Mouse (Mus musculus) brown adipose tissue, adult 24 weeks (tissue): ENCODE results near the gene Rrn3. TPM values are rescaled to one million over a fixed set of nuclear protein-coding genes. Genes with fewer than 3 reads are reported as not detected.
A peak's percentile ranks its signal among the peaks of the same experiment; 100 is the strongest.
"Not testable (repeated sequence)": the region's sequence is repeated elsewhere in the genome, so short reads cannot be mapped to it uniquely, and the experiment has no call there.

Experiments used
- H3K27ac ChIP-seq: fragments of 200-500 bp; replicated peaks from 2 replicates; pipeline ENCODE4 v1.5.1; 2012; ENCODE audit warnings: low read depth, mild to moderate bottlenecking, low read length
- H3K4me1 ChIP-seq: fragments of 200-500 bp; 2 replicates; pipeline ENCODE4 v1.6.1; 2012; ENCODE audit warnings: low read length, mixed read lengths; ENCODE audit not compliant: control insufficient read depth, insufficient read depth, insufficient read length
- H3K4me3 ChIP-seq: fragments of 200-500 bp; 2 replicates; pipeline ENCODE4 v1.5.1; 2012; ENCODE audit warnings: low read depth, mild to moderate bottlenecking, low read length, moderate library complexity; ENCODE audit not compliant: insufficient read depth
- polyA plus RNA-seq: library from polyadenylated mRNA; stranded (reverse); fragments of >200 nt; gene quantifications from 2 replicates; pipeline ENCODE4 v1.2.4, GENCODE M21; 2012; ENCODE audit not compliant: missing spikeins, insufficient read depth, insufficient read length

Rrn3 gene
- polyA plus RNA-seq, 1 experiment: 18.9 TPM

DNA sequence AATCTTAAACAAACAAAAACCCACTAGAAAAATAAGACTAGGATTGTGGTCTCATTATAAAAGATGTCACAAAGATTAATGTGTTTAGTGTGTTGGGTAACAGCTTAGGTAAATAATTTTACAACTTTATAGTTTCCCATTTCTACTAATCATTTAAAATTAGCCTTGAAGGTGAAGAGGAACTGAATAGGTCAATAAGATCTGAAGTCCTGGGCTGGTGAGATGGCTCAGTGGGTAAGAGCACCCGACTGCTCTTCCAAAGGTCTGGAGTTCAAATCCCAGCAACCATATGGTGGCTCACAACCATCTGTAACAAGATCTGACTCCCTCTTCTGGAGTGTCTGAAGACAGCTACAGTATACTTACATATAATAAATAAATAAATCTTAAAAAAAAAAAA, 17.7 kb upstream of the Rrn3 start:
- not testable (repeated sequence) for H3K4me3 ChIP-seq, H3K4me1 ChIP-seq, H3K27ac ChIP-seq

GRCm38 (mm10) chr16:13764519-13764918, 16.0 kb upstream of the Rrn3 start:
- Histone ChIP-seq H3K4me1 (no peaks in the 10 kb centered on the region), H3K4me3 (no peak overlapping the region), H3K27ac (no peak overlapping the region)

- Histone ChIP-seq H3K27ac (no peak overlapping the region), H3K4me3 (no peak overlapping the region), H3K4me1 (no peaks in the 10 kb centered on the region)
These were observed 14.1 kb upstream of the Rrn3 start for GRCm38 (mm10) chr16:13766367-13766766.

GRCm38 (mm10) chr16:13771603-13772002, 8.9 kb upstream of the Rrn3 start:
- H3K4me3 ChIP-seq, H3K27ac ChIP-seq, H3K4me1 ChIP-seq: not testable (repeated sequence)

DNA sequence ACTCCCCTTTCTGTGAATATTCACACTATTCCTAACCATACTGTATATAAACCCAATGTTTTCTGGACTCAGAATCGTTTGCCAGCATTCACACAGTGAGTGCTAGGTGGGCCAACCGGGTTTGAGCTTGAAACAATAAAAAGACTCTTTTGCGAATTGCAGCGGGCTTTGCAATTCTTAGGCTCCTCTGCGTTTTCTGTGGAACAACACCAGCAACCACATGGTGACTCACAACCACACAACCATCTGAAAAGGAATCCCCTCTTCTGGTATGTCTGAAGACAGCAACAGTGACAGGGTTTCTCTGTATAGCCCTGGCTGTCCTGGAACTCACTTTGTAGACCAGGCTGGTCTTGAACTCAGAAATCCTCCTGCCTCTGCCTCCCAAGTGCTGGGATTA, 8.5 kb upstream of the Rrn3 start:
- H3K4me1 ChIP-seq, H3K4me3 ChIP-seq, H3K27ac ChIP-seq: not testable (repeated sequence)

- not testable (repeated sequence) for H3K27ac ChIP-seq, H3K4me1 ChIP-seq, H3K4me3 ChIP-seq
These were observed 6.5 kb upstream of the Rrn3 start for GRCm38 (mm10) chr16:13774011-13774410.

DNA sequence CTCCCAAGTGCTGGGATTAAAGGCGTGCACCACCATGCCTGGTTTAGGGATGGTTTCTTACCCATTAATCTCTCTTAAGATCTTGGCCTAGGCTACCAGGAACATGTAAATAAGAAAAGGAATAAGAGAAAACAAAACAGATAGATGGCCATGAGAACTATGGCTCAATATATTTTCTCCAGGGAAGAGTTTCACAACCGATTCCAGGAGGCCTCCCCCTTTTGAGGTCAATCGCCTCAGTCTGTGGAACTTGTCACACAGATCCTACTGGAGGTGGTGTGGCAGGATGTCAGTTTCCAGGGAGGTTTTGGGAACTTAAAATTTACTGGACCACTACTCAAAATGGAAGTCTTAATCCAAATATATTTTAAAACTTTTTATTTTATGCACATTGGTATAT, 5.9 kb upstream of the Rrn3 start:
- not testable (repeated sequence) for H3K4me1 ChIP-seq, H3K27ac ChIP-seq, H3K4me3 ChIP-seq

- H3K27ac ChIP-seq: no peak overlapping the region
- H3K4me3 ChIP-seq: 0 out of 2 replicates have a peak overlapping the region, but pooled peaks have one; percentile 24
These were observed 708 bp downstream of the Rrn3 start for GRCm38 (mm10) chr16:13781216-13781615.

GRCm38 (mm10) chr16:13785932-13786331, 5.4 kb downstream of the Rrn3 start:
- H3K4me1 ChIP-seq: no peaks in the 10 kb centered on the region
- H3K4me3 ChIP-seq: no peak overlapping the region
- no peak overlapping the region for H3K27ac ChIP-seq

More at GRCm38 (mm10) chr16:13781216-13781615, 708 bp downstream of the Rrn3 start:
- H3K4me1 ChIP-seq: peaks cover 5% of the 10 kb centered on the region; the same call in 1 of the 2 replicates

DNA sequence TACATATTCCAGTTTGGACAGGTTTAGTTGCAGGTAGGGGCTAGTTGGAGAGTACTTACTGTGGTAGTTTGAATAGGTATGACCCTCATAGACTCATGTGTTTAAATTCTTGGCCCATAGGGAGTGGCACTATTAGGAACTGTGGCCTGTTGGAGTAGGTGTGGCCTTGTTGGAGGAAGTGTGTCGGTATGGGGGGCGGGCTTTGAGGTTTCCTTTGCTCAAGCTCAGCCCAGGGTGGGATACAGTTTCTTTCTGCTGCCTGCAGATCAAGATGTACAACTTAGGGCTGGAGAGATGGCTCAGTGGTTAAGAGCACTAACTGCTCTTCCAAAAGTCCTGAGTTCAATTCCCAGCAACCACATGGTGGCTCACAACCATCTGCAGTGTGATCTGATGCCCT, 12.9 kb downstream of the Rrn3 start:
- H3K4me3 ChIP-seq, H3K4me1 ChIP-seq, H3K27ac ChIP-seq: not testable (repeated sequence)

- Histone ChIP-seq H3K4me3 (no peak overlapping the region), H3K4me1 (no peaks in the 10 kb centered on the region), H3K27ac (no peak overlapping the region)
These were observed 16.3 kb downstream of the Rrn3 start for GRCm38 (mm10) chr16:13796746-13797175.

DNA sequence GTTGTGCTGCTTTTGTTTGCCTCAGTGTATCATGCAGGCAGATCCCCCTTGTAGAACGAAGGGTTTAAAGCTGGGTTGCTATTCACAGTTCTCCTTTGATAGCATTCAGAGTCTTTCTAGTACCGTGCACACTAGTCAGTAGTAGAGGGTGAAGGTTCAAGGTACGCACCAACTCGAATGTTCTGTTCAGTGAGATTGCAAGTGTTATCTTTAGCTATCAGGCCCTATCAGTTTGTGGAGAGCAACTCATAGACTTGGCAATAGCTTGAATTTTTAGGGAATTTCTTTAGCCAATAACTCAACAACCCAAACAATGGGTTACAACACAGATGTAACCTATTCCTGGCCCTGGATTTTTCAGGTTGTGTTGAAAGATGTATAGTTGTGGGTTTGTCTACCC, 20.7 kb downstream of the Rrn3 start:
- no peak overlapping the region for H3K27ac ChIP-seq
- H3K4me3 ChIP-seq: no peak overlapping the region
- H3K4me1 ChIP-seq: no peaks in the 10 kb centered on the region

DNA sequence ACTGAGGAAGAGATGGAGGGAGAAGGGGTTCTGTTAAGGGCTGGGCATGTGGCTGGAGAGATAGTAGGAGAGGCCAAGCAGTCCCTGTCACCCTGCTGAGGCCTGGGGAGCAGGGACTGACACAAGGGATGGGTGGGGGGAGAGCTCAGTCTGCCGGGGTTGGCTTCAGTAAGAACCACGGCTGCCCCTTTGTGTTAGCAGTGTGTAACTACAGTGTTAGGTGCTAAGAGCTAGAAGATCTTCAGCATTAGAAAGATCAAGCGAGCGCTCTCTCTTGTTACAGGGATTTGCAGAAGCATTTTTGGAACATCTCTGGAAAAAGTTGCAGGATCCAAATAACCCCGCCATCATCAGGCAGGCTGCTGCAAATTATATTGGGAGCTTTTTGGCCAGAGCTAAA, 24.2 kb downstream of the Rrn3 start:
- no peaks in the 10 kb centered on the region for H3K4me1 ChIP-seq
- H3K27ac ChIP-seq: no peak overlapping the region
- no peak overlapping the region for H3K4me3 ChIP-seq

DNA sequence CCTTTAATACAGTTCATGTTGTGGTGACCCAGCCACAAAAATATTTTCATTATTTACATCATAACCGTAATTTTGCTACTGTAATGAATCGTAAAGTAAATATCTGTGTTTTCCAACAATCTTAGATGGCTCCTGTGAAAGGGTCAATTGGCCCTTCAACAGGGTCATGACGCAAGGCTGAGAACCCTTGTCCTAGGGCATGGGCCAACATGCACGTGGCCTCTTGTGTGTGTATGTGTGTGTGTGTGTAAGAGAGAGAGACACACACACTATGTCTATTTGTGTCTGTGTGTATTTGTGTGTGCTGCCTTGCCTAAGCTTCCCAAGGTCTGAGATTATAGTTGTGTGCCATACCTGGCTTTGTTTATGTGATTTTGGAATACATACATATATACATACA, 27.1 kb downstream of the Rrn3 start:
- no peaks in the 10 kb centered on the region for H3K4me1 ChIP-seq
- H3K27ac ChIP-seq: no peak overlapping the region
- H3K4me3 ChIP-seq: no peak overlapping the region

GRCm38 (mm10) chr16:13808410-13808809, 27.9 kb downstream of the Rrn3 start:
- H3K4me1 ChIP-seq: no peaks in the 10 kb centered on the region
- H3K27ac ChIP-seq: no peak overlapping the region
- no peak overlapping the region for H3K4me3 ChIP-seq

DNA sequence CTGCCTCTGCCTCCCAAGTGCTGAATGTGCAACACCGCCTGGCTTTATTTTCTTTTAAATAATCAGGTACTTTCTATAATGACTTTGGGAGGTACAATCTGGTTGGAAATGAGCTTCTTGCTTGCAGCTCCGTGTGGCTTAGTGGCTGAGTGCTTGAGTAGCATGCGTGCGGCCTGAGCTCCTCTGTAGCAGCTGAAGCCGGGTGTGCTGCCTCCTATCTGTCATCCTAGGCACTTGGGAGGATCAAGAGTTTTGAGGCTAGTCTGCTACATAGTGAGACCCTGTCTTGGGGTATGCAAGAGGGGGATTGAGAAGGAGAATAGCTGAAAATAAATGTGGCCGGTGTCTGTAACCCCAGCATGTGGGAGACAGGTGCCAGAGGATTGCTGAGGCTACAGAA, 31.6 kb downstream of the Rrn3 start:
- Histone ChIP-seq H3K27ac (no peak overlapping the region), H3K4me1 (no peaks in the 10 kb centered on the region), H3K4me3 (no peak overlapping the region)

- H3K4me3 ChIP-seq: no peak overlapping the region
- H3K27ac ChIP-seq: no peak overlapping the region
- H3K4me1 ChIP-seq: no peaks in the 10 kb centered on the region; the same call in 1 of the 2 replicates
These were observed 32.7 kb downstream of the Rrn3 start for GRCm38 (mm10) chr16:13813200-13813599.
